7 mouse cellular contexts compared by ENCODE assay signal in genomic region chr6:34754448-34754847, GRCm38 (mm10). TPM values are rescaled to one million over a fixed set of nuclear protein-coding genes. Genes with fewer than 3 reads are reported as not detected.
A peak's percentile ranks its signal among the peaks of the same experiment; 100 is the strongest.
DNase-seq lines count a peak whose midpoint lies in the region; ATAC-seq lines count a peak whose summit lies in the region.

No protein-coding gene starts in this region.

- H3K9me3 ChIP-seq in hindbrain, embryonic 15.5 days, result no peaks in the 10 kb centered on the region

- H3K27ac ChIP-seq in hindbrain, embryonic 15.5 days (replicated peaks), result no peak overlapping the region

- H3K27me3 ChIP-seq in hindbrain, embryonic 15.5 days, result no peaks in the 10 kb centered on the region

- H3K9ac ChIP-seq in hindbrain, embryonic 15.5 days, result no peak overlapping the region

- H3K36me3 ChIP-seq in hindbrain, embryonic 15.5 days, result peaks cover 3% of the 10 kb centered on the region

- peak; percentile 61; the same call in 1 of the 2 replicates for ATAC-seq in hindbrain, embryonic 15.5 days (ENCODE audit: low FRiP score, low read depth)
- ATAC-seq in megakaryocyte, adult 5-6 weeks (ENCODE audit: poor library complexity, severe bottlenecking), result peak; percentile 59

- H3K4me1 ChIP-seq in hindbrain, embryonic 15.5 days (replicated peaks), result no peaks in the 10 kb centered on the region

- no peak overlapping the region for H3K4me2 ChIP-seq in hindbrain, embryonic 15.5 days

- H3K4me3 ChIP-seq in hindbrain, embryonic 15.5 days, result no peak overlapping the region

- peak; percentile 18 for DNase-seq in WW6 (ENCODE audit: low read depth, low spot score)
- DNase-seq in cerebellum, adult 8-10 months, result peak; percentile 48
- DNase-seq in frontal cortex, postnatal 25 days (ENCODE audit: low spot score in 2 of 2), result peak; percentile 16 to 48
- peak; percentile 61 to 68 for DNase-seq in layer of hippocampus, postnatal 10 days (ENCODE audit: low spot score in 2 of 2)
- peak; percentile 33 for DNase-seq in right cerebral cortex, postnatal 4 days

- whole genome bisulfite sequencing in hindbrain, embryonic 15.5 days, result 38% methylated on average over 5 of the region's 5 CpGs

RNA-seq across cellular contexts. Expression of gene Agbl3, which starts 25.8 kb away (rescaled TPM):
- polyA plus RNA-seq in hindbrain, embryonic 15.5 days (2015; fragmentation: Nextera tagmentation; extraction: Ambion mirVana), result 11.1 and 13.2 TPM in 2 replicates
- total RNA-seq in layer of hippocampus, postnatal 10 days (2021), result 10 to 100 TPM; 19.2 to 21.2 TPM
- total RNA-seq in megakaryocyte, adult 5-6 weeks (2015), result 2.3 and 2.9 TPM in 2 replicates
- 1.1 TPM in 2 replicates for total RNA-seq in megakaryocyte, adult 5-6 weeks (2017)

Comparison
In these comparisons a context has a peak if more than half of its experiments do, and no peak if none do; other contexts are left out.
1. RNA of gene Agbl3, which starts 25.8 kb away (total RNA-seq): 19.2 to 21.2 TPM in layer of hippocampus, postnatal 10 days; 1.1 to 2.9 TPM in megakaryocyte, adult 5-6 weeks; every median in the first group is over 4 times any median in the second.
2. Peak in every context shown above with its lines, with median percentiles within 50 percentile points of each other: DNase-seq.